Mouse (Mus musculus): ENCODE measurements around the gene Nbeal2.

The Nbeal2 gene

DNA sequence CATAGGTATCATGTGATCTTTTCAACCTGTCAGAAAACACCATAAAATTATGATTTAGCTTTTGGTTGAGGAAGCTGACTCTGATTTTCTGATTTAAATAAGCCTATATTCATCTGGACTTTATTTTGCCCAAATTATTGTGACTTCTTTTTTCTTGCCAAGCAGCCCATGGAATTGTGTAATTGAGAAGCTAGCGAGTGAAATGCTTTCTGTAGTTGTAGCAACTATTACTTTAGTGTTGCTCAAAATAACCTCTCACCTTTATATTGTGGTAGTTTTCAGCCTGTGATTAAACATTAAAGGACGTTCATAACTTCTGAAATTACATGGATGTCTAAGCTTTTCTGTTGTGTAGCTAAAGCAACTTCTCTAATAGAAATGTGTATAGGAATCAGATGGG lies 71.8 kb downstream of the Nbeal2 start:
- DNase-seq (ENCODE audit: low spot score): no peak

Data from left cerebral cortex, adult 11 months (tissue).